Mouse (Mus musculus) erythroblast, embryonic 14.5 days (primary cell): ENCODE data around the gene Acp4. TPM values are rescaled to one million over a fixed set of nuclear protein-coding genes. Genes with fewer than 3 reads are reported as not detected.
"Not testable (repeated sequence)": the region's sequence is repeated elsewhere in the genome, so short reads cannot be mapped to it uniquely, and the experiment has no call there.

ENCODE experiments used
- H3K27me3 ChIP-seq: 2 replicates; pipeline ENCODE4 v1.6.1; 2012; ENCODE audit warnings: inconsistent platforms; ENCODE audit not compliant: control insufficient read depth
- H3K36me3 ChIP-seq: 2 replicates; pipeline ENCODE4 v1.6.1; 2012; ENCODE audit warnings: mild to moderate bottlenecking, inconsistent platforms; ENCODE audit not compliant: control insufficient read depth
- H3K4me1 ChIP-seq: 2 replicates; pipeline ENCODE4 v1.6.1; 2012; ENCODE audit warnings: inconsistent platforms; ENCODE audit not compliant: control insufficient read depth
- H3K4me3 ChIP-seq: replicated peaks from 2 replicates; pipeline ENCODE3; 2012; ENCODE audit warnings: moderate library complexity, mild to moderate bottlenecking, inconsistent platforms
- H3K9me3 ChIP-seq: 2 replicates; pipeline ENCODE4 v1.6.1; 2012; ENCODE audit warnings: low read length, inconsistent platforms, mixed read lengths; ENCODE audit not compliant: control insufficient read depth
- GATA1 ChIP-seq: IDR thresholded peaks from 2 replicates; pipeline ENCODE4 v1.6.1; 2012; ENCODE audit warnings: low read length, inconsistent platforms, mixed read lengths
- TAL1 ChIP-seq: IDR thresholded peaks from 3 replicates; pipeline ENCODE4 v1.6.1; 2012; ENCODE audit warnings: low read length, inconsistent platforms, mixed read lengths
- polyA plus RNA-seq: library from polyadenylated mRNA; stranded (reverse); fragments of >175 nt; gene quantifications from 2 replicates; pipeline ENCODE4 v1.2.3, GENCODE M21; 2012

Acp4 gene
- not detected in 2 replicates for polyA plus RNA-seq

DNA sequence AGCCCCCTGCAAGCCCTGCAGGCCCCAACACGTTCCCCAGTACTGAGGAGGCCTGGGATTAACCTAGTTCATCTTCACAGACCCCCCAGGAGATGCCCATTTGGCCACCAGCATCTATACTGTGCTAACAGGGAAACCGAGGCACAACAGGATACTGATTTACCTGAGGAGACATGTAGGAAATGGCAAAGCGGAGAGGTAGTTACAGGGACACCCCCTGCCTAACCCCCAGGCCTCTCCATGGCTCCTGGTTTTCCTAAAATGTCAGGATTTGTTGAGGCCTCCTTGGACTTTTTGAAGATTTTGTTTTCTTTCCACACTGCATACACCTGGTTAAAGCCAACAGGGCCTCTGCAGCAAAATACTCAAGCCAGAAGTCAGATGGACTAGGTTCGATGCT is at the start of gene Acp4:
Acp4 (minus strand) TSS at position 101 of the 400 bp plus-strand sequence.
- Histone ChIP-seq H3K9me3 (no peaks in the 10 kb centered on the region), H3K27me3 (peaks cover 20% of the 10 kb centered on the region), H3K4me1 (no peaks in the 10 kb centered on the region; the same call in 1 of the 2 replicates), H3K4me3 (no peak within 1 kb of the TSS), H3K36me3 (peaks cover 21% of the 10 kb centered on the region)
- no peak for TF ChIP-seq GATA1
- TF ChIP-seq TAL1: no peak

GRCm38 (mm10) chr7:44306516-44307240 is 49.5 kb upstream of the Acp4 start, which contains the start of gene Clec11a:
TSS of gene Clec11a (minus strand) at chr7:44306902.
- Histone ChIP-seq H3K36me3 (no peaks in the 10 kb centered on the region), H3K4me3 (no peak within 1 kb of the TSS), H3K27me3 (peaks cover 54% of the 10 kb centered on the region), H3K4me1 (peaks cover 24% of the 10 kb centered on the region), H3K9me3 (peaks cover 2% of the 10 kb centered on the region; the same call in 1 of the 2 replicates)
- TF ChIP-seq TAL1: no peak
- no peak for TF ChIP-seq GATA1

- peaks cover 2% of the 10 kb centered on the region; the same call in 1 of the 2 replicates for H3K9me3 ChIP-seq
- no peak overlapping the region for H3K4me3 ChIP-seq
- peaks cover 46% of the 10 kb centered on the region for H3K27me3 ChIP-seq
- H3K4me1 ChIP-seq: peaks cover 24% of the 10 kb centered on the region
- TF ChIP-seq TAL1: no peak
- TF ChIP-seq GATA1: no peak
- no peaks in the 10 kb centered on the region for H3K36me3 ChIP-seq
These were observed 48.5 kb upstream of the Acp4 start for GRCm38 (mm10) chr7:44305686-44306085.

- Histone ChIP-seq H3K4me1 (peaks cover 24% of the 10 kb centered on the region), H3K27me3 (peaks cover 41% of the 10 kb centered on the region), H3K9me3 (peaks cover 2% of the 10 kb centered on the region; the same call in 1 of the 2 replicates), H3K36me3 (no peaks in the 10 kb centered on the region), H3K4me3 (peak overlapping the region; percentile 67)
- no peak for TF ChIP-seq TAL1
- no peak for TF ChIP-seq GATA1
These were observed 47.8 kb upstream of the Acp4 start for GRCm38 (mm10) chr7:44304775-44305641.

- peaks cover 35% of the 10 kb centered on the region for H3K27me3 ChIP-seq
- H3K36me3 ChIP-seq: no peaks in the 10 kb centered on the region
- peaks cover 24% of the 10 kb centered on the region for H3K4me1 ChIP-seq
- H3K4me3 ChIP-seq: peak overlapping the region; percentile 67
- H3K9me3 ChIP-seq: peaks cover 2% of the 10 kb centered on the region; the same call in 1 of the 2 replicates
- no peak for TF ChIP-seq TAL1
- no peak for TF ChIP-seq GATA1
These were observed 47.2 kb upstream of the Acp4 start for GRCm38 (mm10) chr7:44304463-44304774.

- peaks cover 2% of the 10 kb centered on the region; the same call in 1 of the 2 replicates for H3K9me3 ChIP-seq
- H3K4me3 ChIP-seq: peak overlapping the region; percentile 67
- H3K4me1 ChIP-seq: peaks cover 24% of the 10 kb centered on the region
- TF ChIP-seq TAL1 (no peak), GATA1 (no peak)
- no peaks in the 10 kb centered on the region for H3K36me3 ChIP-seq
- peaks cover 27% of the 10 kb centered on the region for H3K27me3 ChIP-seq
These were observed 46.5 kb upstream of the Acp4 start for GRCm38 (mm10) chr7:44303346-44304340.

- H3K27me3 ChIP-seq, H3K4me3 ChIP-seq, H3K9me3 ChIP-seq, H3K36me3 ChIP-seq, H3K4me1 ChIP-seq: not testable (repeated sequence)
These were observed 40.3 kb upstream of the Acp4 start for GRCm38 (mm10) chr7:44297501-44297900.

- Histone ChIP-seq H3K4me3 (no peak overlapping the region), H3K9me3 (no peaks in the 10 kb centered on the region), H3K36me3 (no peaks in the 10 kb centered on the region), H3K4me1 (no peaks in the 10 kb centered on the region), H3K27me3 (no peaks in the 10 kb centered on the region)
- TF ChIP-seq GATA1 (no peak), TAL1 (no peak)
These were observed 34.2 kb upstream of the Acp4 start for GRCm38 (mm10) chr7:44291418-44291817.
